Mouse (Mus musculus) small intestine, adult 2 months (tissue): ENCODE results near the gene Ak5. TPM values are rescaled to one million over a fixed set of nuclear protein-coding genes. Genes with fewer than 3 reads are reported as not detected.

Source experiments
- H3K27ac ChIP-seq: fragments of 200-500 bp; 2 replicates; pipeline ENCODE4 v1.5.1; 2012; ENCODE audit warnings: low read depth, low read length, control low read depth, inconsistent platforms; ENCODE audit not compliant: insufficient read depth
- H3K27me3 ChIP-seq: fragments of 200-500 bp; 2 replicates; pipeline ENCODE4 v1.6.1; 2012; ENCODE audit warnings: mild to moderate bottlenecking, moderate library complexity, low read length, inconsistent platforms; ENCODE audit not compliant: control insufficient read depth, insufficient read depth
- H3K36me3 ChIP-seq: fragments of 200-500 bp; 2 replicates; pipeline ENCODE4 v1.6.1; 2012; ENCODE audit warnings: mild to moderate bottlenecking, low read length, control low read depth, inconsistent platforms; ENCODE audit not compliant: control insufficient read depth, insufficient read depth
- H3K4me1 ChIP-seq: fragments of 200-500 bp; 2 replicates; pipeline ENCODE4 v1.6.1; 2012; ENCODE audit warnings: low read length, inconsistent platforms, mixed read lengths; ENCODE audit not compliant: control insufficient read depth, insufficient read depth, insufficient read length
- H3K4me3 ChIP-seq: fragments of 200-500 bp; 2 replicates; pipeline ENCODE4 v1.5.1; 2012; ENCODE audit warnings: low read depth, mild to moderate bottlenecking, control low read depth, inconsistent platforms, low read length, moderate library complexity
- CTCF ChIP-seq: fragments of 200-500 bp; IDR thresholded peaks from 2 replicates; pipeline ENCODE4 v1.5.1; 2012; ENCODE audit warnings: low read depth, mild to moderate bottlenecking, control low read depth, inconsistent platforms, low read length, moderate library complexity, mixed read lengths; ENCODE audit not compliant: insufficient replicate concordance, insufficient read length; ENCODE audit errors: extremely low read depth
- POLR2A ChIP-seq: fragments of 200-500 bp; IDR thresholded peaks from 2 replicates; pipeline ENCODE4 v1.6.1; 2012; ENCODE audit warnings: low read depth, mild to moderate bottlenecking, control low read depth, inconsistent platforms, low read length, moderate library complexity
- WGBS: fragments of 180-500 bp; shearing (Covaris S2); methylation state at CpG from one replicate; pipeline ENCODE4 v1.1.7; 2018; 5-methylcytosine and 5-hydroxymethylcytosine counted together
- polyA plus RNA-seq: library from polyadenylated mRNA; depleted of rRNA; stranded (reverse); fragments of >200 nt; gene quantifications from 2 replicates; pipeline ENCODE4 v1.2.3, GENCODE M21; 2012

The Ak5 gene
- polyA plus RNA-seq, 1 experiment: not detected

DNA sequence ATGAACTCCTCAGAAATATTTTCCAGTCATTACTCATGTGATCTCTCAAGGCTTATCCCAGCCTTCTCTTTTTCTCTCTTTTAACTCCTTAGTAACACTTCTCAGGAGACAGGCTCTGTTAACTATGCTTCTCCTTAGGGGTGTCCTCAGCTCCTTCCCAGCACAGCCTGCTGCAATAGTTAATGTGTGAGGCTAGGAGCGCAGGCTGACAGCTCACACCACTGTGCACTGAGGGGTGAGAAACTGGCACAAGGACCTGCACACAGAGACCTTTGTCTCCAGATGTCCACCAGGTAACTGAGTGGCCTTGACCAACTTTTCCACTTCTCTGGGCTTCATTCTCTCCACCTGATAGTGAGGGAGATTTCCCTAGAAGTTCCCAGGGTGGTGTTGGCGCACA is 170.3 kb downstream of the Ak5 start:
- 85% methylated on average over 2 of the region's 2 CpGs for WGBS
- no peak for TF ChIP-seq POLR2A
- no peak for TF ChIP-seq CTCF

DNA sequence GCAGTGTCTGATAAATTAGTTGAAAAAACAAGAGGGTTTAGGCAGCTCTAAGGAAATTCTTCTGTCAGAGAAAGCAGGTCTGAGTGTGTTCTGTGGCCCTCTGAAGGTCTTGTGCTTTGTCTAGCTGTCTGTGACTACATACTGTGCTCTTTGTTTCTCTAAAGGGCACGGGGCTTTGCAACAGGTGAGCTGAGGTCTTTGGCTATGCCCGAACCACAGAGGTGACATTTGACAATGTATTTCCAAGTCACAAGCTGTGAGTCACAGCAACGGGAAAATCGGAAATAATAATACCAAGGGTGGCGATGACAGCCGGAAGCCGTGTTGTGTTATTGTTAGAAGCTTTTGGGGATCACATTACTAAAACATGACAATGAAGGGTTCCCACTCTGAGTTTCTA is 171.1 kb downstream of the Ak5 start:
- Histone ChIP-seq H3K27me3 (no peaks in the 10 kb centered on the region), H3K4me3 (no peak overlapping the region), H3K4me1 (no peaks in the 10 kb centered on the region), H3K36me3 (no peaks in the 10 kb centered on the region), H3K27ac (no peak overlapping the region)
- TF ChIP-seq CTCF (no peak), POLR2A (no peak)
- WGBS: 78% methylated on average over 7 of the region's 7 CpGs

More for the DNA sequence above, 170.3 kb downstream of the Ak5 start:
- no peak overlapping the region for H3K27ac ChIP-seq
- no peaks in the 10 kb centered on the region for H3K36me3 ChIP-seq
- H3K4me1 ChIP-seq: no peaks in the 10 kb centered on the region
- no peaks in the 10 kb centered on the region for H3K27me3 ChIP-seq
- no peak overlapping the region for H3K4me3 ChIP-seq

DNA sequence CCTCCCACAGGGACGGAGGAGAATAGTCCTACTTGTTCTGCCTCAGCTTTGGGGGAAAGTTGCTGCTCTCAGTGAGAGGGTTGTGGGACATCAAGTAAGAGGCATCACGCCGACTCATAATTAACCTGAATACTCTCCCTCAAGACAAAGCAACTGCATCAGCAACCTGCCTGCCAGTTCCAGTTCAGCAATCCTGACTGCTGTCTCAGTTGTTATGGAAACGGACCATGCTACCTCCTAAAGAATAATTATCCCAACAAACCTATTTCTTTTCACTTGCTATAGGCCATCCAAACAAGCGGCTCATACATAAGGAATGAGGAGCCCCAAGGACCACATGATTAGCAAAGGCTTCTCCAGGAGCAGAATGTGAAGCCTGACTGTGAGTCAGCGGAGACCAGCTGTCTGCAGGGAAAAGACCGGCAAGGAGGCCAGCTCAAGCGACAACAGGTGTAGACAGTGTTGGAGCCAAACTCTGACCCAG is 172.7 kb downstream of the Ak5 start:
- H3K36me3 ChIP-seq: no peaks in the 10 kb centered on the region
- no peaks in the 10 kb centered on the region for H3K4me1 ChIP-seq
- TF ChIP-seq POLR2A: no peak
- TF ChIP-seq CTCF: no peak
- H3K27ac ChIP-seq: no peak overlapping the region
- no peaks in the 10 kb centered on the region for H3K27me3 ChIP-seq
- no peak overlapping the region for H3K4me3 ChIP-seq
- WGBS: 85% methylated on average over 8 of the region's 8 CpGs

DNA sequence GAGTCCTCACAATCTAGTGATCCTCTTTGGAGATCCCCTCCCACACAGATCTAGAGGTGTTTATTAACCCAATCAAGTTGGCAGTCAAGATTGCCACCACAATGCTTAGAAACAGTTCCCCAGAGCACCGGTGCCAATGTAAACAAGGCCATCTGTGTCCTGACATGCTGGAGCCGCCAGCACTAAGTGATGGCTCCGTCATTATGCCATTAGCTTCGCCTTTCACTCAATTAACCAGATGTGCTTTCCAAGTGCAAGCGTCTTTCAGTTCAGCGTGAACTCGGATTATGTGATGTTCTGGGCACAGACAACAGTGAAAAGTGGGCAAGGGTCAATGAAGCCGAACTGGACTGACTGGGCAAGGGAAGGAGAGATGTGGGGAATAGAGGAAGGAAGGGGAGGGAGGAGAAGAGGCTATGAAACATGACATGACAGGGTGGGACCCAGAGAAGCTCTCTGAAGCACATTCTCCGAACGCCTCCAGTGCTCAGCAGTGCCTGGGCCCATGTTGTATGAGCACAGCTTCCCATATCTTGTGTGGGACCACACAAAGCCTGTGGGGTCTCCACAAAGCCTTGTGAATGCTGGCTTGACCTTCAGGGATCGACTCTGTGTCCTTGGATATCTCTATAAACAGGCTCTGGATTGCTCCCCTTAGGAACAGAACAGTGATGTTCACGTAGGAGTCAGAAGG is 173.3 kb downstream of the Ak5 start:
- TF ChIP-seq POLR2A (no peak), CTCF (no peak)
- 34% methylated on average over 12 of the region's 12 CpGs for WGBS
- no peaks in the 10 kb centered on the region for H3K4me1 ChIP-seq
- no peak overlapping the region for H3K4me3 ChIP-seq
- H3K27ac ChIP-seq: no peak overlapping the region
- no peaks in the 10 kb centered on the region for H3K27me3 ChIP-seq
- no peaks in the 10 kb centered on the region for H3K36me3 ChIP-seq

DNA sequence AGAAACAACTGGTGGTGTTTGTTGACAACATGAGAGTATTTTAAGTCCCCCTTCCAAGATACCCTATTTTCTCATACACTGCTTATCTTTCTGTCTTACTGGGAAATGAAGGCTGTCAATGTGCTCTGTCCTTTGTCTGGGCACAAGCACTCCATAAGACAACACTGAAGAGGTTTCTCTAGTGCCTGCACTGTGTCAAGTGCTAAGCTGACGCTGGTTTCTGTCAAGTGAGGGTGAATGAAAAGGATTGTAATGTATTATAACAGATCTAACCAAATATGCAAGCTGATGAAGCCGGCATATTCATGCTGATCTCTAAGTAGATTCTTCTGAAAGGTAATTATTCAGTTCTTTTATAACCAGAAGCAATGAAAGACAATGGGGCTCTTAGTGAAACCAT is 174.3 kb downstream of the Ak5 start:
- TF ChIP-seq POLR2A (no peak), CTCF (no peak)
- Histone ChIP-seq H3K27ac (no peak overlapping the region), H3K4me3 (no peak overlapping the region), H3K4me1 (no peaks in the 10 kb centered on the region), H3K36me3 (no peaks in the 10 kb centered on the region), H3K27me3 (no peaks in the 10 kb centered on the region)
- 73% methylated on average over 2 of the region's 2 CpGs for WGBS

DNA sequence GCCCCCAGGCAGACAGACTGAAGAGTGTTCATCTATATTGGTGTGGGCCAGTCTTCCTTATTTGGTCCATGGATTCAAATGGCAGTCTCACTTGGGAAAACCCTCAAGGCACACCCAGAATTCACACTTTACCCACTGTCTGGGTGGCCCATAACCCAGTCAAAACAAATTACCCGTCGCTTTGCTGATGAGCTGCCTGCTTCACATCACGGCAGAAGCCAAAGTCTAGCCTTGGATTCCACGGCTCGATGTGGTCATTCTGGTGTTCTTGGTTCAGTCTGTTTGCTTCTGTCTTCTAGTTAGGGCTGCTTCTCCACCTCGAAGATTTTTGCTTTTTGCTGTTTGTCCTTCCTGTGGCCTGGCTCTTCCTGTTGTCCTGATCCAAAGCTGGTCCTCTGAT is 175.9 kb downstream of the Ak5 start:
- 89% methylated on average over 6 of the region's 6 CpGs for WGBS
- Histone ChIP-seq H3K36me3 (no peaks in the 10 kb centered on the region), H3K27ac (no peak overlapping the region), H3K4me3 (no peak overlapping the region), H3K27me3 (no peaks in the 10 kb centered on the region), H3K4me1 (no peaks in the 10 kb centered on the region)
- TF ChIP-seq POLR2A (no peak), CTCF (no peak)

DNA sequence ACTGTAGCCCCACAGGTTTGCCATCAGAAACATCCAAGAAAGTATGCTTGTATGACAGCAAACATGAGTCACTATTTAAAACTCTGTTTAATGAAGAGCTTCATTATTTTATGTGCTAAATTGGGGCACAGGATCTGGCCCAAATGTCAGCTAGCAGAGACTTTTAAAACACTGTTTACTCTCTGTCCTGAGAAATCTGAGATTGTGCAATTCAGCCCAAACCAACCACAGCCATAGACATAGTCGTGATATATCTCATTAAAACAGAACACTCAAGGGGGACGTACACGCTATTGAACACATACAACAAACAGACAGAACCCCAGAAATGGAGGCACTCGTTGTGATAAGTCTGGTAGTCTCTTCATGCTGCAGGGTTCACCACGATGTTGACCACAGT is 177.7 kb downstream of the Ak5 start:
- no peaks in the 10 kb centered on the region for H3K4me1 ChIP-seq
- no peaks in the 10 kb centered on the region for H3K27me3 ChIP-seq
- no peak overlapping the region for H3K27ac ChIP-seq
- WGBS: 70% methylated on average over 5 of the region's 5 CpGs
- no peaks in the 10 kb centered on the region for H3K36me3 ChIP-seq
- TF ChIP-seq CTCF (no peak), POLR2A (no peak)
- no peak overlapping the region for H3K4me3 ChIP-seq

DNA sequence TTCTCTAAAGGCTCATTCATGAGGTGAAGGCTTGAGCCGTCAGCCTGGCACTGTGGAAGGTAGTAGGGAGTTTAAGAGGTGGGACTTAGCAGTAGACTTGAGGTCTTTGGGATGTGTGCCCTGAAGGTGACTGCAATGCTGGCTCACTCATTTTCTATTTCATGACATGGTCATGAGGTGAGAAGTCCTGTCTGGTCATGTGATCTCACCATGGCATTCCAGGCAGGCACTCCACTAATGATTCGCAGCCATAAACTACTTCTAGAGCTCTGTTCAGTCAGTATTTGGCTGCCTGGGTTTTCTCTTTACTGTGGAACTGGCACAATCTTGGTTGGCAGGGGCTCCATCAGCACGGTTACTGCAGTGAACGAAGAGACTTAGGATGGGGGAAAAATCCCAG is 179.2 kb downstream of the Ak5 start:
- no peaks in the 10 kb centered on the region for H3K36me3 ChIP-seq
- H3K27me3 ChIP-seq: no peaks in the 10 kb centered on the region
- TF ChIP-seq POLR2A (no peak), CTCF (no peak)
- no peak overlapping the region for H3K27ac ChIP-seq
- 86% methylated on average over 4 of the region's 4 CpGs for WGBS
- no peaks in the 10 kb centered on the region for H3K4me1 ChIP-seq
- no peak overlapping the region for H3K4me3 ChIP-seq
